Mouse (Mus musculus) liver, adult 2 months (tissue): ENCODE measurements at regions not wholly inside any gene's neighbourhood (a gene's known extent, or its start where the extent isn't known, plus 50 kb on each side); places are given as distances from the start of the nearest gene placed in this dataset.

Experiments used
- DNase-seq: peaks from one replicate; pipeline ENCODE4 v3.0.0-alpha.2; 2011; ENCODE audit warnings: low read depth, low spot score; ENCODE audit errors: extremely low read depth
- H3K27ac ChIP-seq: fragments of 200-500 bp; replicated peaks from 2 replicates; pipeline ENCODE4 v1.5.1; 2012; ENCODE audit warnings: low read depth, mild to moderate bottlenecking, control low read depth, inconsistent platforms, low read length; ENCODE audit not compliant: insufficient read depth
- H3K27me3 ChIP-seq: fragments of 200-500 bp; 2 replicates; pipeline ENCODE4 v1.6.1; 2012; ENCODE audit warnings: mild to moderate bottlenecking, moderate library complexity, low read length, inconsistent platforms; ENCODE audit not compliant: control insufficient read depth, insufficient read depth
- H3K36me3 ChIP-seq: fragments of 200-500 bp; 2 replicates; pipeline ENCODE4 v1.6.1; 2012; ENCODE audit warnings: low read length, inconsistent platforms; ENCODE audit not compliant: control insufficient read depth, insufficient read depth
- H3K4me1 ChIP-seq: fragments of 200-500 bp; 2 replicates; pipeline ENCODE4 v1.6.1; 2011; ENCODE audit warnings: low read length; ENCODE audit not compliant: control insufficient read depth, insufficient read depth
- H3K4me3 ChIP-seq: fragments of 200-500 bp; 2 replicates; pipeline ENCODE4 v1.5.1; 2011; ENCODE audit warnings: low read depth, mild to moderate bottlenecking, control low read depth, low read length, moderate library complexity; ENCODE audit not compliant: insufficient read depth
- H3K79me2 ChIP-seq: fragments of 200-500 bp; 2 replicates; pipeline ENCODE4 v1.6.1; 2012; ENCODE audit warnings: inconsistent platforms, mild to moderate bottlenecking, low read length, moderate library complexity; ENCODE audit not compliant: control insufficient read depth, insufficient read depth
- H3K9ac ChIP-seq: fragments of 200-500 bp; 2 replicates; pipeline ENCODE4 v1.6.1; 2012; ENCODE audit warnings: low read depth, mild to moderate bottlenecking, control low read depth, inconsistent platforms, low read length
- CTCF ChIP-seq: fragments of 200-500 bp; IDR thresholded peaks from 2 replicates; pipeline ENCODE4 v1.5.1; 2011; ENCODE audit warnings: low read depth, low read length, control low read depth
- POLR2A ChIP-seq: fragments of 200-500 bp; IDR thresholded peaks from 2 replicates; pipeline ENCODE4 v1.6.1; 2011; ENCODE audit warnings: low read length, control low read depth; ENCODE audit not compliant: insufficient read depth; ENCODE audit errors: extremely low read depth
- WGBS: fragments of 180-500 bp; shearing (Covaris S2); methylation state at CpG from one replicate; pipeline ENCODE4 v1.1.7; 2018; 5-methylcytosine and 5-hydroxymethylcytosine counted together

DNA sequence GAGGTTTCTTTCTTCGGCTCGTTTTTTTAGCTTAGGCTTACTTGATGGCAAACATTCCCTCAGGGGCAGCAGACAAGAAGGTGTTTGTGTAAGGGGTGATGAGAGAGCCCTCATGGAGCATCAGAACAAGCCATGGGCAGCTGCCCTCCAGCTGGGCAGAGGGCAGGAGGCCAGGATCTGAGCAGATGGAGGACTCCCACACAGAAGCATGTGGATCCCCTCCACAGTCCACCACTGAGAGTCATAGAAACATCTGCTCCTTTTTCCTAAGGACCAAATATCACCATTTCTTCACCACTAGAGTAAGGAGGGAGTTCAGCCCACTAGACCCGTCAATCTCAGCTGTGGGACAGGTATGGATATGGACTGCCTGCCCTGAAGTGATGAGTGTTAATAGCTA is 214.4 kb downstream of the Qk start:
- Histone ChIP-seq H3K27ac (no peak overlapping the region), H3K79me2 (no peaks in the 10 kb centered on the region), H3K4me1 (no peaks in the 10 kb centered on the region), H3K27me3 (no peaks in the 10 kb centered on the region), H3K9ac (no peak overlapping the region), H3K36me3 (no peaks in the 10 kb centered on the region), H3K4me3 (no peak overlapping the region)
- TF ChIP-seq CTCF (no peak), POLR2A (no peak)
- DNase-seq: no peak
- 53% methylated on average over 3 of the region's 3 CpGs for WGBS

DNA sequence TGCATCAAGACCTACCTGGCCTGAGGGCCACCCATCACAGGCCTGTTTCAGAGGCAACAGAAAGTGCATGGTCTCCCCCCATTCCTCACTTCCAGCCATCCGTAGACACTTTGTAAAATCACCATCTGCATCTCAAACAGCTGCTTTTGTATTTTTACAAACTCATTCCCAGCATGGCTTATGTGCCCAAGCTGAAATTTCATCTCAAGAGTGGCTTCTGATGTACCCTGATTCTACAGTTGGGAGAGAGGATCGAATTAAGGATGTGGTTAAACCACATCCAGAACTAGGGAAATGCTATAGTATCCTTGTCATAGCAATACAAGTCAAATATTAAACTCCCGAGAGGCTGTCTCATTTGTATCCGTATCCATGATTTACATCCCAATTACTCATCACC is 221.5 kb downstream of the Qk start:
- 91% methylated on average over 4 of the region's 4 CpGs for WGBS
- no peak for DNase-seq

DNA sequence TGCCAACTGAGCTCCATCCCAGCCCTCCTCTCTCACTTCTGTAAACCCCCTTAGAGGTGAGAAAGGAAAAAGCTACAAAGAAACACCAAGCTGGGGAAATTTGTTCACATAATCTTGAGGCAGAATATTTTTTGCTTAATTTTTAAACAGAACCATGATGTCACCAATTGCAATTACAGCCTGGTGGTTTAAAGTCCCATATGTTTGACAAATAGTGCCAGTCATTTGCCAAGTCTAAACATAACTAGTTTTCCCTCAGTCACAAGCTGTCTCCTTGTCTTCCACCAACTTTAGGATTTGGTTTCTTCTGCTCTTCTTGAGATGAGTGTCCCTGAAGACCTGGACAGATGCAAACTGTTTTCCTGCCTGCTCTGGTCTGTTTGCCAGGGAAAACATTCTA is 222.0 kb downstream of the Qk start:
- Histone ChIP-seq H3K36me3 (no peaks in the 10 kb centered on the region), H3K79me2 (no peaks in the 10 kb centered on the region), H3K27ac (no peak overlapping the region), H3K4me1 (peaks cover 3% of the 10 kb centered on the region; the same call in 1 of the 2 replicates), H3K27me3 (no peaks in the 10 kb centered on the region), H3K4me3 (no peak overlapping the region), H3K9ac (no peak overlapping the region)
- DNase-seq: no peak
- TF ChIP-seq POLR2A (no peak), CTCF (no peak)

More for the DNA sequence above, 221.5 kb downstream of the Qk start:
- Histone ChIP-seq H3K79me2 (no peaks in the 10 kb centered on the region), H3K4me1 (peaks cover 3% of the 10 kb centered on the region; the same call in 1 of the 2 replicates), H3K27me3 (no peaks in the 10 kb centered on the region), H3K27ac (no peak overlapping the region), H3K36me3 (no peaks in the 10 kb centered on the region), H3K4me3 (no peak overlapping the region), H3K9ac (no peak overlapping the region)
- TF ChIP-seq CTCF (no peak), POLR2A (no peak)

DNA sequence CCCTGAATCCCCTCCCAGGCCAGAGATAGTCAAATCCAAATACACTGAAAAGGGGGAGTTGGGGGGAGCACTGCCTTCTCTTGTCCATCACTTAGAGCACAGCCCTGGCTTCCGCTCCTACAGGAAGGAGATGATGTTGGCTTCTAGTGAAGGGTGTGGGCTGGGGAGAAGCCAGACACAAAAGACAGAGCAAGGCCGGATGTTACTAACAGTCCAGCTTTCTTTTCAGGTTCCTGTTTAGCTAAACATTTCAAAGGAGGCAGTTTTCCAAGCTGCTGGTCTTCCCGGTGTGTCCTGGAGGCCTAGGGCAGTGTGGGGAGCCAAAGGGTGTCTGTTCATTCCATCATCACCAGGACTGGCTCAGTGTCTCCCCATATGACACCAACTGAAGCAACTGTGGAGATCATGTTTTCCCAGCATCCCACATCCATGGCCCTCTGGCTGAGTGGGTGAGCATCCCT is 223.8 kb downstream of the Qk start:
- TF ChIP-seq POLR2A (no peak), CTCF (no peak)
- no peak overlapping the region for H3K9ac ChIP-seq
- H3K79me2 ChIP-seq: no peaks in the 10 kb centered on the region
- no peaks in the 10 kb centered on the region for H3K27me3 ChIP-seq
- WGBS: 70% methylated on average over 3 of the region's 3 CpGs
- H3K27ac ChIP-seq: peak overlapping the region; percentile 53
- DNase-seq: no peak
- H3K4me3 ChIP-seq: no peak overlapping the region
- peaks cover 3% of the 10 kb centered on the region; the same call in 1 of the 2 replicates for H3K4me1 ChIP-seq
- H3K36me3 ChIP-seq: no peaks in the 10 kb centered on the region

DNA sequence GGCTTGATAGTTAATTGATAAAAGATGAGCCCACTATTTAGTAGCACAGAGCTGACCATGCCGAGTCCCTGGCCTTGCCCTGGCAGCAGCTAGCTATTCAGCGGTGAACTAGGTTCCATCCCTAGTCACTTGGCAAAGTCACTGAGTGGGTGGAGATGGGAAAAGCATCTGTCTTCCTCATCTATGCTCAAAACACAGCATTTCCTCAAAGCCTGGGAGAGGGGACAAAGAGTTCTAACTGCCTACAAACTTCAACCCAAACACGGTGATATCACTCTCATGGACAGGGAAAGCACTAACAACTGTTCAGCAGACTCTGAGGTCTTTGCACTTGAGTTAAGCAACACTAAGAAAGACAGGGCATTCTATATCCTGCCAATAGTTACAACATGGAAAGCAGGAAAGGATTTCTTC is 225.5 kb downstream of the Qk start:
- WGBS: 74% methylated on average over 3 of the region's 3 CpGs
- Histone ChIP-seq H3K36me3 (no peaks in the 10 kb centered on the region), H3K27me3 (no peaks in the 10 kb centered on the region), H3K9ac (no peak overlapping the region), H3K79me2 (no peaks in the 10 kb centered on the region), H3K4me3 (no peak overlapping the region), H3K27ac (peak overlapping the region; percentile 71), H3K4me1 (peaks cover 3% of the 10 kb centered on the region; the same call in 1 of the 2 replicates)
- no peak for TF ChIP-seq POLR2A
- TF ChIP-seq CTCF: no peak
- DNase-seq: peak; percentile 52

DNA sequence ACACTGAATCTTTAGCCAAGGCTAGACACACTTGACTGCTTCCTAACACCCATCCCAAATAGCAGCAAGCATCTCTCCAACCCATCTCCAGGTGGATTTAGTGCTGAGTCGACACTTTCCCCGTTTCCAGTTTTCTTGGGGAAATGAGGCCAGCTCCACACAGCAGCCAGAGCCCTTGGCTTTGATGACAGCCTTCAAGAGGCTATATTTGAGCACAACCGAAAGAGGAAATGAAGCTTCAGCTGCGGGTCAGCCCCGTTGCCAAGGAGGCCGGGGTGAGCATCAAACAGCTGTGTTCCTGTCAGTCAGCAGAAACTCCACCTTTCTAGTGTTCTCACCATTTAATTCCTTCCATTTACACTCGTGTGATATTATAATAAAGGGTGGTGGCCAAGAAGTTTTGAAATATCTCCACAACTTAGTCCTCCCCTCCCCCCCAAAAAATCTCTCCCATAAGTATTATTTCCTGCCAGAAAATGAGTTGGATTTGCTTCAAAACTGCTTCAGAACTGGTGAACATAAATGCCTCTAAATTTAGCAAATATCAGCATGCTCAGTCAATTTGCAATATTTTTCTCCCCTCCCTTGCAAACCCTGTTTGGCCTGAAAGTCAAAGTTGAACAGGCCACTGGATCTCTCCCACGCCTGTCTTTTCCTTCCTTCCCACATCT is 226.1 kb downstream of the Qk start:
- Histone ChIP-seq H3K79me2 (no peaks in the 10 kb centered on the region), H3K9ac (no peak overlapping the region), H3K4me3 (no peak overlapping the region), H3K27ac (peak overlapping the region; percentile 16), H3K27me3 (no peaks in the 10 kb centered on the region), H3K36me3 (no peaks in the 10 kb centered on the region), H3K4me1 (peaks cover 3% of the 10 kb centered on the region; the same call in 1 of the 2 replicates)
- TF ChIP-seq POLR2A (no peak), CTCF (no peak)
- 62% methylated on average over 8 of the region's 8 CpGs for WGBS
- DNase-seq: peak; percentile 20
